Mouse (Mus musculus): Measurements from ENCODE around the gene Myzap. TPM values are rescaled to one million over a fixed set of nuclear protein-coding genes. Genes with fewer than 3 reads are reported as not detected.

Myzap gene
- polyA plus RNA-seq, 1 experiment: 1.3 TPM

DNA sequence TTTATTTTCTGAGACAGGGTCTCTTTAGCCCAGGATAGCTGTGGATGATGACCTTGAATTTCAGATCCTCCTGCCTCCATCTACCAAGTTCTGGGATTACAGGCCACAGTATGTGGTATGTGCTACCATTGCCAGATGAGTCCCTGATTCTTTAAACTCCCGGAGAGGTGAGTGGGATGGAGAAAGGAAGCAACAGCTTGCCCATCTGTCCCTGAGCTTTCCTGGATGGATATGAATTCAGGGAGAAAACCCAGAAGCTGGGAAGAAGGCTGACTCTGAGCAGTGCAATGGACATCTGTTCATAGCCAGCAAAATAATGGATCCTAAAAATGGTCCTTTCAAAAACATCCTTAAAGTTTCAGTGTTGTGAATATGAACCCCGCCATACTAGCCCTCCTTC lies 57.1 kb downstream of the Myzap start:
- H3K4me1 ChIP-seq (ENCODE audit: control insufficient read depth, insufficient read depth, low read length): no peaks in the 10 kb centered on the region; the same call in 1 of the 2 replicates
- TF ChIP-seq POLR2A (IDR thresholded peaks at IDR 0.05; ENCODE audit: extremely low read depth, insufficient read depth, low read length) (no peak), CTCF (IDR thresholded peaks at IDR 0.05; ENCODE audit: extremely low read depth, insufficient read depth, low read length) (no peak)
- no peak overlapping the region for H3K27ac ChIP-seq (ENCODE audit: insufficient read depth, low read length)
- H3K4me3 ChIP-seq (ENCODE audit: insufficient read depth, low read length): no peak overlapping the region

DNA sequence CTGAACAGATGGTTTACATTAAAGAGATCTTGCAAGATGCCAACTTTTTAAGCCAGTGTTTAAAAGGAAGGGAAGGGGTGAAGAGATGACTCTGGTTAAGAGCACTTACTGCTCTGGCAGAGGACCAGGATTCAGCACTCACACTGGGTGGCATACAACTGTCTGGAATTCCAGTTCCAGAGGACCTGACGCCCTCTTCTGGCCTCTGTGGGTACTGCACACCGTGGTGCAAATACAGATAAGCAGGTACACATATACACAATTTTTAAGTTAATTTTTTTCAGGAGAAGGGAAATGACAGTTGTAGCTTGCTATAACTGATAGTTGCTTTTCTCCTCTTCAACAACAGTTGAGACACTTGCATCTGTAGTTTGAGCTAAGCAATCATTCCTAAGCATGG lies 62.2 kb downstream of the Myzap start:
- no peak overlapping the region for H3K4me3 ChIP-seq (ENCODE audit: insufficient read depth, low read length)
- no peak for TF ChIP-seq CTCF (IDR thresholded peaks at IDR 0.05; ENCODE audit: extremely low read depth, insufficient read depth, low read length)
- no peak for TF ChIP-seq POLR2A (IDR thresholded peaks at IDR 0.05; ENCODE audit: extremely low read depth, insufficient read depth, low read length)

DNA sequence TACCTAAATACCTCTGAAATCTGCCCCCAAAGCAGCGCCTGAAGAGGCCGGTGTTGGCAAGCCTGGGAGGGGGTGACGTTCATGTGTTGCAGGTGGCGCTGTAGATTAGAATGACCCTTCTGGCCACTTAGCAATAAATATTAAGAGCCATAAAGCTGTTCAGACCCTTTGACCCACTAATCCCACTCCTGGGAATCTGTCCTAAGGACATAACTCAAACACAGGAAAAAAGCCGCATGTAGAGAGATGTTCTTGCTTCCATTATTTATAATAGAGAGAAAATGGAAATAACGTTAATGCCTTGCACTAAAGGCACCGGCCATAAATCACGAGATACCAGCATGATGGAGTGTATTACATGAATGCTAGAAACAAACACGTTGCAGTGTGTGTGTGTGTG lies 64.7 kb downstream of the Myzap start:
- Histone ChIP-seq H3K4me1 (ENCODE audit: control insufficient read depth, insufficient read depth, low read length) (no peaks in the 10 kb centered on the region), H3K4me3 (ENCODE audit: insufficient read depth, low read length) (no peak overlapping the region), H3K27ac (ENCODE audit: insufficient read depth, low read length) (no peak overlapping the region)
- no peak for TF ChIP-seq CTCF (IDR thresholded peaks at IDR 0.05; ENCODE audit: extremely low read depth, insufficient read depth, low read length)
- no peak for TF ChIP-seq POLR2A (IDR thresholded peaks at IDR 0.05; ENCODE audit: extremely low read depth, insufficient read depth, low read length)

More for the DNA sequence above, 62.2 kb downstream of the Myzap start:
- H3K4me1 ChIP-seq (ENCODE audit: control insufficient read depth, insufficient read depth, low read length): no peaks in the 10 kb centered on the region; the same call in 1 of the 2 replicates
- no peak overlapping the region for H3K27ac ChIP-seq (ENCODE audit: insufficient read depth, low read length)

DNA sequence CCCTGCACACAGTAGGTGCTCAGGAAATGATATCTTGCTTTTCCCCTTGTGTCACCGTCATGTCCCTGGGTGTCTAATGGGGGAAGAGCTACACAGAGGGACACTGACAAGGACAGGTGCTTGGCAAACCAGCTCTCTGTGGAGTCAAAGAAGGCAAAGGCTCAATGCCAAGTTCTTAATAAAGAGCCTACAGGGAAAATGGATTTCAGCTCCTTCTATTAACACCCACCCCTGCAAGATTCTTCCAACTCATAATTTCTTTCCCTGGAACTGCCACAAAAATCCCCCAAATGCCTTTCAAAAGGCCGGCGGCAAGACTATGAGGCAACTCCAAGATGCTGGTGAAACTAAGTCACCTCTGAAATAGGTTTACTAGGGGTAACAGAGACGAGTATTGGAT lies 68.3 kb downstream of the Myzap start:
- H3K4me3 ChIP-seq (ENCODE audit: insufficient read depth, low read length): no peak overlapping the region
- no peak overlapping the region for H3K27ac ChIP-seq (ENCODE audit: insufficient read depth, low read length)
- H3K4me1 ChIP-seq (ENCODE audit: control insufficient read depth, insufficient read depth, low read length): no peaks in the 10 kb centered on the region
- TF ChIP-seq CTCF (IDR thresholded peaks at IDR 0.05; ENCODE audit: extremely low read depth, insufficient read depth, low read length) (no peak), POLR2A (IDR thresholded peaks at IDR 0.05; ENCODE audit: extremely low read depth, insufficient read depth, low read length) (no peak)

DNA sequence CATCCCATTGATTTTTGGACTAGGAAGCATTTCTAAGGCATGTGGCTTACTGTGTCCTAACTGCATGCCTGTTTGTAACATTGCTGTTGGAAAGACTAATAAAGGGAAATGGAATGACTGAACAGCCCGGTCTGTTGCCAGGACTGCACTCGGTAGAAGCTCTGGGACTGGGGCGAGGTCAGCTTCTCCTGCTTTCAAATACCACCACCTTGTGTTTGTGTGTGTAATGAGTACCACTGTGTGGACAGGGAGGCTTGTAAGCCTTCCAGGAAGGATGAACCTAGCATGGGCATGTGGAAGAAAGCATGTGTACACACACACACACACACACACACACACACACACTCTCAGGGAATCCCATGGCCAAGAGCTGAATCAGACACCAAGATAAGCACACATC lies 72.3 kb downstream of the Myzap start:
- no peak overlapping the region for H3K4me3 ChIP-seq (ENCODE audit: insufficient read depth, low read length)
- no peak for TF ChIP-seq POLR2A (IDR thresholded peaks at IDR 0.05; ENCODE audit: extremely low read depth, insufficient read depth, low read length)
- no peak for TF ChIP-seq CTCF (IDR thresholded peaks at IDR 0.05; ENCODE audit: extremely low read depth, insufficient read depth, low read length)
- no peak overlapping the region for H3K27ac ChIP-seq (ENCODE audit: insufficient read depth, low read length)
- no peaks in the 10 kb centered on the region for H3K4me1 ChIP-seq (ENCODE audit: control insufficient read depth, insufficient read depth, low read length)

DNA sequence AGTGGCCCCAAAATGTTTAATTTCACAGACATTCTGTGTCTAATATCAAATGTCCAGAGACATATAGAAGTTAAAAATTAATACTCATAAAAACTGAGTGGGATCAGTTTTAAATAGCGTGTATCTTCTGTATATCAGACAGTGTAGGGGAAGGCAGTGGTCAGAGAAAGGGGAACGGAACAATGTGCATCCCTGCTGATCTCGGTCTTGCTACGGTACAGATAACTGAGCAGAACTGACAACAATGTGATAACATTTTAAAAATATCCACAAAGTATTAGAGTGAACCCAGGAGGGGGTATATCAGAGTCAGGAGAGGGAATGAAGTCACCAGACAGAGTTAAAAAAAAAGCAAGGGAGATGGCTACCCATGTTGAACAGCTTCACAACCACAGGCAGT lies 74.7 kb downstream of the Myzap start:
- Histone ChIP-seq H3K4me3 (ENCODE audit: insufficient read depth, low read length) (no peak overlapping the region), H3K27ac (ENCODE audit: insufficient read depth, low read length) (no peak overlapping the region), H3K4me1 (ENCODE audit: control insufficient read depth, insufficient read depth, low read length) (no peaks in the 10 kb centered on the region)
- TF ChIP-seq CTCF (IDR thresholded peaks at IDR 0.05; ENCODE audit: extremely low read depth, insufficient read depth, low read length) (no peak), POLR2A (IDR thresholded peaks at IDR 0.05; ENCODE audit: extremely low read depth, insufficient read depth, low read length) (no peak)

DNA sequence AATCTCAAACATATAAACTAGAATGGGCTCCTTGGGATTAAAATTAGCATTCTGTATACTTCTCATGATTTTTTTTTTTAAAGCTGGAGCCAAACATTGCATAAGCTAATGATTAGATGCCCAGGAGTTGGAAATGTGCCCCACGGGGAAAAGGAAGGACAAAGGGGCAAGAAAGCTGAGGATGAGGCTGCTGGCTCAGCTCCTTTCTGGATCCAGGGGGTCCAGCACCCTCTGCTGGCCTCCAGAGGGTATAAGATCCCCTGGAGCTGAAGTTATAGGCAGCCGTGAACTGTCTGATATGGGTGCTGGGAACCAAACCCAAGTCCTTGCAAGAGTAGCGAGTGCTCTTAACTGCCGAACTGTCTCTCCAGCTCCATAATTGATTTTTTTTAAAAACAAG lies 76.3 kb downstream of the Myzap start:
- no peak overlapping the region for H3K27ac ChIP-seq (ENCODE audit: insufficient read depth, low read length)
- no peaks in the 10 kb centered on the region for H3K4me1 ChIP-seq (ENCODE audit: control insufficient read depth, insufficient read depth, low read length)
- TF ChIP-seq POLR2A (IDR thresholded peaks at IDR 0.05; ENCODE audit: extremely low read depth, insufficient read depth, low read length) (no peak), CTCF (IDR thresholded peaks at IDR 0.05; ENCODE audit: extremely low read depth, insufficient read depth, low read length) (no peak)
- H3K4me3 ChIP-seq (ENCODE audit: insufficient read depth, low read length): no peak overlapping the region

DNA sequence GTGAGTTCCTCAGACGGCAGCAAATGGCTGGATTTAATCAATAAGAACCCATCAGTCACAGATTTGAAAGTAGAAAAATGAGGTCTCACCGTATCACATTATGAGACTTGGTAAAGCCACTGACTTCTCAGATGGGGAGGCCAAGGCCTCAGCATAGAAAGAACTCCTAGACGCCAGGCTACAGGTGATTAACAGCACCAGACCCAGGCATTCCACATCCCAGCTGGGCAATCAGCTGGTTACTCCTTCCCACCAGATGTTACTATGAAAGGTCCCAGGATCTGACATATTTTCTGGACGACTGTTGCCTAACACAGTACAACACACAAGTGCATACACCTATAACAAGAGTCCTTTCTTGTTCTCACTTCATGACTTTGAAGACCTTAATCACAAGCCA lies 78.6 kb downstream of the Myzap start:
- Histone ChIP-seq H3K4me1 (ENCODE audit: control insufficient read depth, insufficient read depth, low read length) (no peaks in the 10 kb centered on the region), H3K27ac (ENCODE audit: insufficient read depth, low read length) (no peak overlapping the region), H3K4me3 (ENCODE audit: insufficient read depth, low read length) (no peak overlapping the region)
- no peak for TF ChIP-seq CTCF (IDR thresholded peaks at IDR 0.05; ENCODE audit: extremely low read depth, insufficient read depth, low read length)
- no peak for TF ChIP-seq POLR2A (IDR thresholded peaks at IDR 0.05; ENCODE audit: extremely low read depth, insufficient read depth, low read length)

DNA sequence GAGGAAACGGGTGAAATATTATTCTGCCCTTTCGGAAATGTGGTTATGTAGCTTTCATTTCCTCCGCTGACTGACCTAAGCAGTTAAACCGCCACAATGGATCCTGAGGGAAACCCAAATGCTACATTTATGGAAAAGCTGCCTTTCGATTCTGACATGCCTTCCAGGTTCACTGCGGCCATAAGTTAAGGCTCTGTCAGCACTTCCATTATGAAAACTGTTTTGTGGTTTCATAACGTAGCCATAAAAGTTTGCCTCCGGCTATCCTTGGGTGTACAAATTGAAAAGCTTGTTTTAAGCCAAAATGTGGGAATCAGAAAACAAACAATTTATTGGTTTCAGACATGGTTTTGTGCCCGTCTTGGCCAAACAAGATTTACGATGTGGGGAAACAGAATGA lies 79.3 kb downstream of the Myzap start:
- H3K4me1 ChIP-seq (ENCODE audit: control insufficient read depth, insufficient read depth, low read length): no peaks in the 10 kb centered on the region
- H3K4me3 ChIP-seq (ENCODE audit: insufficient read depth, low read length): no peak overlapping the region
- H3K27ac ChIP-seq (ENCODE audit: insufficient read depth, low read length): no peak overlapping the region
- no peak for TF ChIP-seq POLR2A (IDR thresholded peaks at IDR 0.05; ENCODE audit: extremely low read depth, insufficient read depth, low read length)
- TF ChIP-seq CTCF (IDR thresholded peaks at IDR 0.05; ENCODE audit: extremely low read depth, insufficient read depth, low read length): no peak

DNA sequence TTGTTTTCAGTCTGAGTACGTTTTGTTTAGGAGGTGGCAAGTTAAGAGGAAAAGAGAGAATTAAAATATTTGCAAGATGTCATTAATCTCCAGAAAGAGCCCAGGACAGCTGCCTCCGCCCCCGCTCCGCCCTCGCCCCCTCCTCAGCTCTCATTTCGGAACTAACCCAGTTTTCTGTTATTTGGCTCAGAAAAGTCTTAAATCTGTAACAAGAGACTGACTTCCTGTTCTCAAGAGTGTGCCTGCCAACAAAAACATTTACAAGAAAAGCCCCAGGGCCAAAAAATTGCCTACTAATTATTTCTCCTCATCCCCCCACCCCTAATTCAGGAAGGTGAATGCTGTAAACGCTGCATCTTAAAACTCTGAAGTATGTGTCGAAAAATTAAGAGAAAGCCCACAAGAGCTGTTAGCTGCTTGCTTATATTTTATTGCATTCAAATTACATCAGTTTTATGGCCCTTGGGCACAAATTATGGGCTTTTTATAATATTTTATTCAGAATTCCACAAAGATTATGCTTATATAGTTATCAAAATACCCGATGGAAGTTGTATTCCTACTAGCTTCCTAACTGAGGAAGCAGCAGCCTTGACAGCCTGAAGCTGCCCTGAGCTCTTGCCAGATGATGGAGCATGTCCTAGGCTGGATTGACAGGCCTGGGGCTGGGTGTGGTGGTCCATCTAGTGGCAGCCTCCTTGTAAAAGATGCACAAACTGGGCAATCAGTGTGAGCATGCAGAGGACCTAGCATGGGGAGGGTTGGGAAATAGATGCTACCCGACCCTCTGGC lies 93.6 kb downstream of the Myzap start:
- Histone ChIP-seq H3K4me1 (ENCODE audit: control insufficient read depth, insufficient read depth, low read length) (no peaks in the 10 kb centered on the region), H3K4me3 (ENCODE audit: insufficient read depth, low read length) (no peak overlapping the region), H3K27ac (ENCODE audit: insufficient read depth, low read length) (no peak overlapping the region)
- no peak for TF ChIP-seq POLR2A (IDR thresholded peaks at IDR 0.05; ENCODE audit: extremely low read depth, insufficient read depth, low read length)
- TF ChIP-seq CTCF (IDR thresholded peaks at IDR 0.05; ENCODE audit: extremely low read depth, insufficient read depth, low read length): no peak

Data from cortical plate, adult 2 months (tissue).